Mouse (Mus musculus) midbrain, embryonic 16.5 days (tissue): ENCODE measurements at regions not wholly inside any gene's neighbourhood (a gene's known extent, or its start where the extent isn't known, plus 50 kb on each side); places are given as distances from the start of the nearest gene placed in this dataset.

Source experiments
- ATAC-seq: fragments of 200-750 bp; cut with Nextera tagmentation; 2 replicates; pipeline ENCODE4 v1.8.0; 2017; ENCODE audit warnings: moderate TSS enrichment
- H3K27ac ChIP-seq: fragments of 300-500 bp; sonication (generic); 2 replicates; pipeline ENCODE4 v1.5.1; 2014; ENCODE audit warnings: mild to moderate bottlenecking, low read length, mixed read lengths
- H3K27me3 ChIP-seq: fragments of 300-500 bp; sonication (generic); 2 replicates; pipeline ENCODE4 v1.6.1; 2014; ENCODE audit warnings: low read depth, low read length, mixed read lengths; ENCODE audit not compliant: control insufficient read depth, insufficient read depth
- H3K36me3 ChIP-seq: fragments of 300-500 bp; sonication (generic); 2 replicates; pipeline ENCODE4 v1.6.1; 2014; ENCODE audit warnings: mild to moderate bottlenecking, low read length, moderate library complexity, mixed read lengths; ENCODE audit not compliant: control insufficient read depth, insufficient read depth
- H3K4me1 ChIP-seq: fragments of 300-500 bp; sonication (generic); 2 replicates; pipeline ENCODE4 v1.6.1; 2014; ENCODE audit warnings: mild to moderate bottlenecking, low read length, mixed read lengths; ENCODE audit not compliant: control insufficient read depth, insufficient read depth
- H3K4me2 ChIP-seq: fragments of 300-500 bp; sonication (generic); 2 replicates; pipeline ENCODE4 v1.6.1; 2014; ENCODE audit warnings: mild to moderate bottlenecking, low read length, mixed read lengths
- H3K4me3 ChIP-seq: fragments of 300-500 bp; sonication (generic); 2 replicates; pipeline ENCODE4 v1.5.1; 2014; ENCODE audit warnings: low read depth, mild to moderate bottlenecking, low read length, moderate library complexity, mixed read lengths
- H3K9ac ChIP-seq: fragments of 300-500 bp; sonication (generic); 2 replicates; pipeline ENCODE4 v1.6.1; 2014; ENCODE audit warnings: low read depth, low read length, mixed read lengths
- H3K9me3 ChIP-seq: fragments of 300-500 bp; sonication (generic); replicated peaks from 2 replicates; pipeline ENCODE4 v1.6.1; 2014; ENCODE audit warnings: mild to moderate bottlenecking, low read length, mixed read lengths; ENCODE audit not compliant: control insufficient read depth, poor library complexity, severe bottlenecking
- WGBS: fragments of 180-500 bp; shearing (Covaris S2); extraction: QIAGEN DNeasy Blood & Tissue Kit; methylation state at CpG from one replicate; pipeline ENCODE4 v1.1.7; 2014; 5-methylcytosine and 5-hydroxymethylcytosine counted together

- H3K27ac ChIP-seq, result no peak overlapping the region
- H3K9me3 ChIP-seq, result no peaks in the 10 kb centered on the region
- H3K4me1 ChIP-seq, result no peaks in the 10 kb centered on the region
- no peak overlapping the region for H3K4me2 ChIP-seq
- no peak overlapping the region for H3K4me3 ChIP-seq
- H3K27me3 ChIP-seq, result no peaks in the 10 kb centered on the region
- ATAC-seq, result no peak
- no peaks in the 10 kb centered on the region for H3K36me3 ChIP-seq
- WGBS, result 56% methylated on average over 2 of the region's 2 CpGs
- H3K9ac ChIP-seq, result no peak overlapping the region
Observed at GRCm38 (mm10) chr10:103692682-103693081, 325.1 kb downstream of the Slc6a15 start.

GRCm38 (mm10) chr10:103715080-103715725, 347.6 kb downstream of the Slc6a15 start:
- H3K27ac ChIP-seq, result no peak overlapping the region
- no peaks in the 10 kb centered on the region for H3K27me3 ChIP-seq
- no peak overlapping the region for H3K9ac ChIP-seq
- WGBS, result 78% methylated on average over 3 of the region's 3 CpGs
- no peaks in the 10 kb centered on the region for H3K9me3 ChIP-seq
- no peak overlapping the region for H3K4me3 ChIP-seq
- no peak overlapping the region for H3K4me2 ChIP-seq
- no peaks in the 10 kb centered on the region for H3K36me3 ChIP-seq
- no peaks in the 10 kb centered on the region for H3K4me1 ChIP-seq
- ATAC-seq, result no peak

- WGBS, result 63% methylated on average over 8 of the region's 8 CpGs
- Histone ChIP-seq H3K4me3 (no peak overlapping the region), H3K27me3 (no peaks in the 10 kb centered on the region), H3K9me3 (no peaks in the 10 kb centered on the region), H3K4me1 (no peaks in the 10 kb centered on the region), H3K9ac (no peak overlapping the region), H3K36me3 (no peaks in the 10 kb centered on the region), H3K4me2 (no peak overlapping the region), H3K27ac (no peak overlapping the region)
- ATAC-seq, result no peak
Observed at GRCm38 (mm10) chr10:103718998-103719662, 351.5 kb downstream of the Slc6a15 start.

- peak; percentile 73; the same call in 1 of the 2 replicates for ATAC-seq
- Histone ChIP-seq H3K36me3 (no peaks in the 10 kb centered on the region), H3K27ac (no peak overlapping the region), H3K9ac (no peak overlapping the region), H3K27me3 (no peaks in the 10 kb centered on the region), H3K4me2 (no peak overlapping the region), H3K4me3 (no peak overlapping the region), H3K9me3 (no peaks in the 10 kb centered on the region), H3K4me1 (no peaks in the 10 kb centered on the region)
Observed at GRCm38 (mm10) chr10:103726680-103727079, 359.1 kb downstream of the Slc6a15 start.

GRCm38 (mm10) chr10:103731522-103731921, 363.9 kb downstream of the Slc6a15 start:
- H3K9me3 ChIP-seq, result no peaks in the 10 kb centered on the region
- H3K4me2 ChIP-seq, result no peak overlapping the region
- H3K9ac ChIP-seq, result no peak overlapping the region
- H3K4me1 ChIP-seq, result no peaks in the 10 kb centered on the region
- H3K27me3 ChIP-seq, result no peaks in the 10 kb centered on the region
- H3K36me3 ChIP-seq, result no peaks in the 10 kb centered on the region
- H3K27ac ChIP-seq, result no peak overlapping the region; the same call in 1 of the 2 replicates
- no peak for ATAC-seq
- H3K4me3 ChIP-seq, result no peak overlapping the region
- WGBS, result 16% methylated on average over 1 of the region's 1 CpGs

- no peak for ATAC-seq
Observed at GRCm38 (mm10) chr10:103731981-103732380, 364.4 kb downstream of the Slc6a15 start.

GRCm38 (mm10) chr10:103780127-103780526, 362.7 kb upstream of the Gm21293 start:
- peak; percentile 45; the same call in 1 of the 2 replicates for ATAC-seq
- H3K36me3 ChIP-seq, result no peaks in the 10 kb centered on the region
- whole genome bisulfite sequencing, result 82% methylated on average over 1 of the region's 1 CpGs

More at GRCm38 (mm10) chr10:103731981-103732380, 364.4 kb downstream of the Slc6a15 start:
- no peaks in the 10 kb centered on the region for H3K27me3 ChIP-seq
- H3K27ac ChIP-seq, result no peak overlapping the region
- no peak overlapping the region for H3K4me3 ChIP-seq
- H3K4me1 ChIP-seq, result no peaks in the 10 kb centered on the region
- H3K9ac ChIP-seq, result no peak overlapping the region
- no peak overlapping the region for H3K4me2 ChIP-seq
- WGBS, result 39% methylated on average over 5 of the region's 5 CpGs
- H3K36me3 ChIP-seq, result no peaks in the 10 kb centered on the region
- H3K9me3 ChIP-seq, result no peaks in the 10 kb centered on the region

GRCm38 (mm10) chr10:103784920-103785319, 357.9 kb upstream of the Gm21293 start:
- no peak overlapping the region for H3K27ac ChIP-seq
- no peaks in the 10 kb centered on the region for H3K9me3 ChIP-seq
- no peak overlapping the region for H3K4me2 ChIP-seq
- no peak overlapping the region for H3K4me3 ChIP-seq
- no peak overlapping the region for H3K9ac ChIP-seq
- no peak for ATAC-seq
- H3K36me3 ChIP-seq, result no peaks in the 10 kb centered on the region
- no peaks in the 10 kb centered on the region for H3K4me1 ChIP-seq
- no peaks in the 10 kb centered on the region for H3K27me3 ChIP-seq

More at GRCm38 (mm10) chr10:103780127-103780526, 362.7 kb upstream of the Gm21293 start:
- no peaks in the 10 kb centered on the region for H3K27me3 ChIP-seq
- H3K9ac ChIP-seq, result no peak overlapping the region
- no peaks in the 10 kb centered on the region for H3K4me1 ChIP-seq
- H3K4me3 ChIP-seq, result no peak overlapping the region
- H3K4me2 ChIP-seq, result no peak overlapping the region
- no peak overlapping the region for H3K27ac ChIP-seq
- no peaks in the 10 kb centered on the region for H3K9me3 ChIP-seq

- Histone ChIP-seq H3K4me1 (no peaks in the 10 kb centered on the region), H3K27me3 (no peaks in the 10 kb centered on the region), H3K9ac (no peak overlapping the region), H3K36me3 (no peaks in the 10 kb centered on the region), H3K4me2 (no peak overlapping the region), H3K27ac (no peak overlapping the region), H3K4me3 (no peak overlapping the region), H3K9me3 (no peaks in the 10 kb centered on the region)
- ATAC-seq, result no peak
Observed at GRCm38 (mm10) chr10:103829079-103829478, 313.7 kb upstream of the Gm21293 start.
